Mouse (Mus musculus) MEL (cell line): ENCODE data around the gene Msi2. TPM values are rescaled to one million over a fixed set of nuclear protein-coding genes. Genes with fewer than 3 reads are reported as not detected.

ENCODE experiments used
- DNase-seq: peaks from one replicate; pipeline ENCODE4 v3.0.0; 2011; ENCODE audit warnings: low read depth, low spot score
- H3K27ac ChIP-seq: 2 replicates; pipeline ENCODE4 v1.5.1; 2012; ENCODE audit warnings: low read depth, mild to moderate bottlenecking, control low read depth, low read length, moderate library complexity; ENCODE audit not compliant: control insufficient read depth
- H3K27me3 ChIP-seq, 2 experiments: fragments of 150-350 bp in 1 of 2; sonication (generic) in 1 of 2; 2 replicates each; pipeline ENCODE4 v1.6.1; 2012; ENCODE audit warnings: low read length in 2 of 2, mild to moderate bottlenecking in 2 of 2, improper control_type of control experiment in 1 of 2, moderate library complexity in 1 of 2; ENCODE audit not compliant: insufficient read depth in 2 of 2, control insufficient read depth in 1 of 2
- H3K36me3 ChIP-seq, 2 experiments: 2 replicates each; pipeline ENCODE4 v1.6.1; 2012 to 2014; ENCODE audit warnings: low read length in 2 of 2, improper control_type of control experiment in 1 of 2, inconsistent platforms in 1 of 2, mild to moderate bottlenecking in 1 of 2; ENCODE audit not compliant: insufficient read depth in 2 of 2, control insufficient read depth in 1 of 2
- H3K4me1 ChIP-seq, 2 experiments: fragments of 150-350 bp in 1 of 2; sonication (generic) in 1 of 2; 2 replicates each; pipeline ENCODE4 v1.6.1; 2012; ENCODE audit warnings: low read length in 2 of 2, improper control_type of control experiment in 1 of 2, mild to moderate bottlenecking in 1 of 2; ENCODE audit not compliant: insufficient read depth in 2 of 2, control insufficient read depth in 1 of 2
- H3K4me3 ChIP-seq, 2 experiments: fragments of 150-350 bp in 1 of 2; sonication (generic) in 1 of 2; 2 replicates each; pipeline ENCODE4 v1.5.1; 2012; ENCODE audit warnings: low read depth in 2 of 2, low read length in 2 of 2, mild to moderate bottlenecking in 2 of 2, moderate library complexity in 2 of 2, control low read depth in 1 of 2, improper control_type of control experiment in 1 of 2; ENCODE audit not compliant: control insufficient read depth in 1 of 2, insufficient read depth in 1 of 2
- H3K79me2 ChIP-seq: 2 replicates; pipeline ENCODE4 v1.6.1; 2012; ENCODE audit warnings: mild to moderate bottlenecking, low read length, moderate library complexity; ENCODE audit not compliant: control insufficient read depth, poor library complexity, insufficient read depth
- H3K9ac ChIP-seq: 2 replicates; pipeline ENCODE4 v1.6.1; 2012; ENCODE audit warnings: low read depth, mild to moderate bottlenecking, control low read depth, low read length, moderate library complexity; ENCODE audit not compliant: control insufficient read depth, poor library complexity, severe bottlenecking
- H3K9me3 ChIP-seq: fragments of 150-350 bp; sonication (generic); replicated peaks from 2 replicates; pipeline ENCODE4 v1.6.1; 2012; ENCODE audit warnings: mild to moderate bottlenecking, low read length, improper control_type of control experiment, moderate library complexity; ENCODE audit not compliant: insufficient read depth
- BHLHE40 ChIP-seq: IDR thresholded peaks from 2 replicates; pipeline ENCODE4 v1.6.1; 2012; ENCODE audit warnings: low read depth, mild to moderate bottlenecking, inconsistent platforms, low read length, improper control_type of control experiment, borderline replicate concordance
- CHD1 ChIP-seq: IDR thresholded peaks from 2 replicates; pipeline ENCODE4 v1.6.1; 2012; ENCODE audit warnings: low read depth, mild to moderate bottlenecking, inconsistent platforms, low read length, improper control_type of control experiment
- CHD2 ChIP-seq: IDR thresholded peaks from 2 replicates; pipeline ENCODE4 v1.6.1; 2011; ENCODE audit warnings: low read length, improper control_type of control experiment
- CTCF ChIP-seq, 3 experiments: IDR thresholded peaks in 2 of 3; conservative IDR thresholded peaks in 1 of 3; 2 replicates each; pipeline ENCODE4 v1.5.1; 2011 to 2012; ENCODE audit warnings: low read length in 3 of 3, low read depth in 2 of 3, mild to moderate bottlenecking in 2 of 3, improper control_type of control experiment in 1 of 3, inconsistent platforms in 1 of 3, mixed read lengths in 1 of 3, moderate library complexity in 1 of 3; ENCODE audit not compliant: control insufficient read depth in 1 of 3, insufficient read depth in 1 of 3, poor library complexity in 1 of 3, severe bottlenecking in 1 of 3
- E2F4 ChIP-seq: IDR thresholded peaks from 2 replicates; pipeline ENCODE4 v1.6.1; 2011; ENCODE audit warnings: low read depth, low read length, improper control_type of control experiment, borderline replicate concordance
- ELF1 ChIP-seq: IDR thresholded peaks from 2 replicates; pipeline ENCODE4 v1.6.1; 2014; ENCODE audit warnings: low read depth, mild to moderate bottlenecking, inconsistent platforms, low read length, improper control_type of control experiment, moderate library complexity
- EP300 ChIP-seq, 2 experiments: IDR thresholded peaks; 2 replicates each; pipeline ENCODE4 v1.6.1; 2011; ENCODE audit warnings: improper control_type of control experiment in 2 of 2, low read length in 2 of 2, low read depth in 1 of 2, mild to moderate bottlenecking in 1 of 2
- ETS1 ChIP-seq: IDR thresholded peaks from 2 replicates; pipeline ENCODE4 v1.6.1; 2012; ENCODE audit warnings: low read depth, mild to moderate bottlenecking, inconsistent platforms, low read length, improper control_type of control experiment, moderate library complexity
- GABPA ChIP-seq: IDR thresholded peaks from 2 replicates; pipeline ENCODE4 v1.6.1; 2012; ENCODE audit warnings: low read depth, mild to moderate bottlenecking, inconsistent platforms, low read length, improper control_type of control experiment, moderate library complexity
- HCFC1 ChIP-seq: IDR thresholded peaks from 2 replicates; pipeline ENCODE4 v1.6.1; 2012; ENCODE audit warnings: low read depth, mild to moderate bottlenecking, inconsistent platforms, low read length, improper control_type of control experiment, moderate library complexity
- JUND ChIP-seq: IDR thresholded peaks from 2 replicates; pipeline ENCODE4 v1.6.1; 2011; ENCODE audit warnings: low read depth, mild to moderate bottlenecking, improper control_type of control experiment, low read length
- KAT2A ChIP-seq: conservative IDR thresholded peaks from 2 replicates; pipeline ENCODE4 v1.6.1; 2012; ENCODE audit warnings: low read depth, low read length, improper control_type of control experiment, inconsistent platforms
- MAX ChIP-seq: IDR thresholded peaks from 2 replicates; pipeline ENCODE4 v1.6.1; 2011; ENCODE audit warnings: low read length, improper control_type of control experiment
- MAZ ChIP-seq: IDR thresholded peaks from 2 replicates; pipeline ENCODE4 v1.6.1; 2012; ENCODE audit warnings: low read depth, mild to moderate bottlenecking, inconsistent platforms, low read length, improper control_type of control experiment
- MEF2A ChIP-seq: IDR thresholded peaks from 2 replicates; pipeline ENCODE4 v1.6.1; 2014; ENCODE audit warnings: low read depth, mild to moderate bottlenecking, inconsistent platforms, low read length, improper control_type of control experiment; ENCODE audit not compliant: poor library complexity, insufficient replicate concordance, severe bottlenecking; ENCODE audit errors: extremely low read depth
- MXI1 ChIP-seq: IDR thresholded peaks from 2 replicates; pipeline ENCODE4 v1.6.1; 2011; ENCODE audit warnings: mild to moderate bottlenecking, low read depth, low read length, improper control_type of control experiment
- MYB ChIP-seq: IDR thresholded peaks from 2 replicates; pipeline ENCODE4 v1.6.1; 2011; ENCODE audit warnings: mild to moderate bottlenecking, low read depth, low read length, improper control_type of control experiment
- MYC ChIP-seq: IDR thresholded peaks from 2 replicates; pipeline ENCODE4 v1.6.1; 2011; ENCODE audit warnings: low read depth, mild to moderate bottlenecking, low read length, improper control_type of control experiment, moderate library complexity
- NELFE ChIP-seq: IDR thresholded peaks from 2 replicates; pipeline ENCODE4 v1.6.1; 2011; ENCODE audit warnings: low read depth, low read length, improper control_type of control experiment
- NRF1 ChIP-seq: IDR thresholded peaks from 2 replicates; pipeline ENCODE4 v1.6.1; 2014; ENCODE audit warnings: low read depth, mild to moderate bottlenecking, inconsistent platforms, low read length, improper control_type of control experiment, moderate library complexity; ENCODE audit not compliant: poor library complexity, insufficient read depth, severe bottlenecking
- POLR2A ChIP-seq, 2 experiments: IDR thresholded peaks; 2 replicates each; pipeline ENCODE4 v1.6.1; 2011 to 2012; ENCODE audit warnings: low read length in 2 of 2, mild to moderate bottlenecking in 2 of 2, control low read depth in 1 of 2, improper control_type of control experiment in 1 of 2, low read depth in 1 of 2, moderate library complexity in 1 of 2; ENCODE audit not compliant: control insufficient read depth in 1 of 2, insufficient read depth in 1 of 2, poor library complexity in 1 of 2
- POLR2AphosphoS2 ChIP-seq: IDR thresholded peaks from 2 replicates; pipeline ENCODE4 v1.6.1; 2011; ENCODE audit warnings: low read length, improper control_type of control experiment
- POLR2AphosphoS5 ChIP-seq: IDR thresholded peaks from 2 replicates; pipeline ENCODE4 v1.6.1; 2012; ENCODE audit warnings: low read depth, borderline replicate concordance, mild to moderate bottlenecking, inconsistent platforms, low read length, moderate library complexity, mixed read lengths
- RAD21 ChIP-seq: IDR thresholded peaks from 2 replicates; pipeline ENCODE4 v1.6.1; 2011; ENCODE audit warnings: mild to moderate bottlenecking, low read depth, low read length, improper control_type of control experiment
- RCOR1 ChIP-seq: IDR thresholded peaks from 2 replicates; pipeline ENCODE4 v1.6.1; 2012; ENCODE audit warnings: low read depth, mild to moderate bottlenecking, inconsistent platforms, low read length, improper control_type of control experiment
- SIN3A ChIP-seq: IDR thresholded peaks from 2 replicates; pipeline ENCODE4 v1.6.1; 2012; ENCODE audit warnings: low read length, improper control_type of control experiment, inconsistent platforms
- TAL1 ChIP-seq: IDR thresholded peaks from 2 replicates; pipeline ENCODE4 v1.6.1; 2012; ENCODE audit warnings: mild to moderate bottlenecking, inconsistent platforms, low read length, moderate library complexity, mixed read lengths
- TBP ChIP-seq: IDR thresholded peaks from 2 replicates; pipeline ENCODE4 v1.8.0; 2011; ENCODE audit warnings: low read depth, low read length, improper control_type of control experiment
- TCF12 ChIP-seq: IDR thresholded peaks from 2 replicates; pipeline ENCODE4 v1.6.1; 2014; ENCODE audit warnings: low read depth, mild to moderate bottlenecking, inconsistent platforms, low read length, improper control_type of control experiment, moderate library complexity
- UBTF ChIP-seq: IDR thresholded peaks from 2 replicates; pipeline ENCODE4 v1.6.1; 2012; ENCODE audit warnings: low read depth, mild to moderate bottlenecking, inconsistent platforms, low read length, improper control_type of control experiment, moderate library complexity, borderline replicate concordance; ENCODE audit not compliant: insufficient read depth
- USF1 ChIP-seq: IDR thresholded peaks from 2 replicates; pipeline ENCODE4 v1.6.1; 2014; ENCODE audit warnings: low read depth, mild to moderate bottlenecking, inconsistent platforms, low read length, improper control_type of control experiment, moderate library complexity
- USF2 ChIP-seq, 2 experiments: IDR thresholded peaks; 2 replicates each; pipeline ENCODE4 v1.6.1; 2011 to 2012; ENCODE audit warnings: improper control_type of control experiment in 2 of 2, low read length in 2 of 2, borderline replicate concordance in 1 of 2, inconsistent platforms in 1 of 2, low read depth in 1 of 2, mild to moderate bottlenecking in 1 of 2; ENCODE audit not compliant: insufficient read depth in 1 of 2
- ZC3H11A ChIP-seq: IDR thresholded peaks from 2 replicates; pipeline ENCODE4 v1.6.1; 2012; ENCODE audit warnings: low read depth, mild to moderate bottlenecking, inconsistent platforms, low read length, improper control_type of control experiment
- ZKSCAN1 ChIP-seq: IDR thresholded peaks from 2 replicates; pipeline ENCODE4 v1.6.1; 2012; ENCODE audit warnings: low read depth, mild to moderate bottlenecking, inconsistent platforms, low read length, improper control_type of control experiment, moderate library complexity
- ZMIZ1 ChIP-seq: IDR thresholded peaks from 2 replicates; pipeline ENCODE4 v1.6.1; 2012; ENCODE audit warnings: low read depth, mild to moderate bottlenecking, inconsistent platforms, low read length, improper control_type of control experiment, moderate library complexity
- ZNF384 ChIP-seq: IDR thresholded peaks from 2 replicates; pipeline ENCODE4 v1.6.1; 2012; ENCODE audit warnings: low read depth, mild to moderate bottlenecking, inconsistent platforms, low read length, improper control_type of control experiment
- polyA plus RNA-seq, 2 experiments: library from polyadenylated mRNA; stranded (reverse) in 1 of 2; unstranded in 1 of 2; fragments of >175 nt in 1 of 2; fragments of >200 nt in 1 of 2; gene quantifications; 2 replicates each; pipeline versions ENCODE4 v1.2.1 to v1.2.4; 2012; ENCODE audit warnings: low replicate concordance in 2 of 2, low read depth in 1 of 2; ENCODE audit not compliant: insufficient read length in 2 of 2, insufficient read depth in 1 of 2, missing spikeins in 1 of 2
- total RNA-seq: library from RNA; depleted of rRNA; stranded (reverse); fragments of 300-350 nt; gene quantifications from 2 replicates; pipeline ENCODE4 v1.2.3, GENCODE M21; 2012

The Msi2 gene
- total and polyA plus RNA-seq, 3 experiments: 16.2 to 29.7 TPM; not detected in 1

DNA sequence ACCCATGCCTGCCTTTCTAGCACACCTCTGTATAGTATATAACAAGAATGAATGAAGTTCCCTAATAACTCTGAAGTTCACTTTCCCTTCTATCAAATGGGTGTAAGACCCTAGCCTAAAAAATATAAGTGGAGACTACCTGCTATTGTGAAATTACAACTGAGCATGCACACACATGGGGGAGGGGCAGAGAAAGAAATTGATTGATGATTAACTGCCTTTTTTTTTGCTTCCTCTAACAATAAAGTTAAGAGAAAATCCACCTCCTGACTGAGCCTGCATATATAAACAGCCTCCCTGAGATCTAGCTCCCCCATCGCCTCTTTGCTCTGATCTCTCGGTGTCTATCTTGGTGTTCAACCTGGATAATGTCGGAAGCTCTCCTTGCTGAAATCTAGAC, 118.1 kb downstream of the Msi2 start:
- Histone ChIP-seq H3K4me3 (peak overlapping the region in 1 of 2 experiments; percentile 26; a peak in 1 of 4 replicates), H3K36me3 (peaks cover 0 to 50% of the 10 kb centered on the region in 2 experiments; a peak in 2 of 4 replicates), H3K9me3 (no peaks in the 10 kb centered on the region), H3K79me2 (no peaks in the 10 kb centered on the region), H3K9ac (peak overlapping the region; percentile 67), H3K27me3 (no peaks in the 10 kb centered on the region), H3K4me1 (peaks cover 40 to 59% of the 10 kb centered on the region in 2 experiments), H3K27ac (peak overlapping the region; percentile 90)
- TF ChIP-seq POLR2AphosphoS5 (no peak), CTCF (IDR thresholded peaks at IDR 0.05 in 2 of 3, conservative IDR thresholded peaks at IDR 0.05 in 1 of 3; ENCODE audit: control insufficient read depth in 1 of 3, insufficient read depth in 1 of 3, low read depth in 2 of 3, low read length in 3 of 3, poor library complexity in 1 of 3, severe bottlenecking in 1 of 3) (no peak), ZNF384 (peak; percentile 54), USF2 (IDR thresholded peaks at IDR 0.05; ENCODE audit: borderline replicate concordance in 1 of 2, insufficient read depth in 1 of 2, low read depth in 1 of 2, low read length in 2 of 2) (no peak), BHLHE40 (no peak), NRF1 (0 out of 2 replicates have a peak, but pooled peaks have one; percentile 14), E2F4 (no peak), MAX (no peak), USF1 (no peak), GABPA (no peak), KAT2A (no peak), MYC (0 out of 2 replicates have a peak, but pooled peaks have one; percentile 8), MAZ (no peak), EP300 (IDR thresholded peaks at IDR 0.05; ENCODE audit: low read depth in 1 of 2, low read length in 2 of 2) (no peak; a peak in 1 of 4 replicates), POLR2AphosphoS2 (no peak), MXI1 (no peak), SIN3A (0 out of 2 replicates have a peak, but pooled peaks have one; percentile 15), MYB (no peak), CHD1 (no peak), RCOR1 (no peak), POLR2A (IDR thresholded peaks at IDR 0.05; ENCODE audit: control insufficient read depth in 1 of 2, insufficient read depth in 1 of 2, low read depth in 1 of 2, low read length in 2 of 2, poor library complexity in 1 of 2) (no peak), ZMIZ1 (no peak), CHD2 (0 out of 2 replicates have a peak, but pooled peaks have one; percentile 20), RAD21 (no peak), ZC3H11A (no peak), TCF12 (no peak), MEF2A (no peak), HCFC1 (no peak), UBTF (no peak), NELFE (no peak), ELF1 (no peak), ZKSCAN1 (no peak), TAL1 (no peak), JUND (no peak), ETS1 (no peak), TBP (no peak)
- DNase-seq: no peak
